Mouse (Mus musculus) gastrocnemius, adult 2 months (tissue): Measurements from ENCODE around the gene Slc36a4. TPM values are rescaled to one million over a fixed set of nuclear protein-coding genes. Genes with fewer than 3 reads are reported as not detected.

Experiments
- DNase-seq: peaks from one replicate; pipeline ENCODE4 v3.0.0; 2022
- H3K27ac ChIP-seq: fragments of 200-600 bp; 2 replicates; pipeline ENCODE4 v1.8.1; 2022; ENCODE audit warnings: mild to moderate bottlenecking
- H3K4me3 ChIP-seq: fragments of 200-600 bp; 2 replicates; pipeline ENCODE4 v1.8.1; 2022; ENCODE audit warnings: mild to moderate bottlenecking, moderate library complexity
- CTCF ChIP-seq: fragments of 200-600 bp; IDR thresholded peaks from 2 replicates; pipeline ENCODE4 v1.8.1; 2022; ENCODE audit warnings: antibody characterized with exemption, mild to moderate bottlenecking, moderate library complexity
- intact Hi-C: fragments of 180-260 bp; cut with DNase I; formaldehyde crosslinking; loops from one replicate; pipeline ENCODE4 v1.15.1; 2025
- total RNA-seq, 2 experiments: library from RNA; stranded (reverse); gene quantifications; 2 replicates each; pipeline ENCODE4 v1.2.3; 2021

Slc36a4 gene
- total RNA-seq, 2 experiments from 2014 or later = 2.2 to 3.0 TPM

GRCm38 (mm10) chr9:15781936-15782335, 72.4 kb downstream of the Slc36a4 start:
- intact Hi-C loops = no loop called here
- no peak for DNase-seq
- TF ChIP-seq CTCF = no peak

GRCm38 (mm10) chr9:15786192-15786591, 76.7 kb downstream of the Slc36a4 start:
- intact Hi-C loops = no loop called here
- TF ChIP-seq CTCF = no peak
- Histone ChIP-seq H3K4me3 (no peak overlapping the region), H3K27ac (no peak overlapping the region)
- no peak for DNase-seq

More at GRCm38 (mm10) chr9:15781936-15782335, 72.4 kb downstream of the Slc36a4 start:
- H3K27ac ChIP-seq = no peak overlapping the region
- no peak overlapping the region for H3K4me3 ChIP-seq

- H3K4me3 ChIP-seq = no peak overlapping the region
- intact Hi-C loops = no loop called here
- TF ChIP-seq CTCF = no peak
- H3K27ac ChIP-seq = no peak overlapping the region
- DNase-seq = no peak
These were observed 77.1 kb downstream of the Slc36a4 start for GRCm38 (mm10) chr9:15786610-15787009.

- Histone ChIP-seq H3K4me3 (no peak overlapping the region), H3K27ac (no peak overlapping the region)
- intact Hi-C loops = no loop called here
- no peak for DNase-seq
- TF ChIP-seq CTCF = no peak
These were observed 82.5 kb downstream of the Slc36a4 start for GRCm38 (mm10) chr9:15792076-15792475.

Other genes starting within 250 kb of the Slc36a4 start
- gene Smco4, start 216.3 kb upstream of the Slc36a4 start, total RNA-seq = 10 to 100 TPM in 1 of 2 experiments, 1 to 10 TPM in 1; 6.8 to 15.0 TPM
- not detected for gene Deup1, start 81.8 kb upstream of the Slc36a4 start, total RNA-seq
- gene Mtnr1b, start 164.8 kb downstream of the Slc36a4 start, total RNA-seq = not detected